Mouse (Mus musculus): ENCODE data around the gene Insl6. TPM values are rescaled to one million over a fixed set of nuclear protein-coding genes. Genes with fewer than 3 reads are reported as not detected.

The Insl6 gene
- total and polyA plus RNA-seq, 3 experiments, result 2.2 to 9.9 TPM; not detected in 1

DNA sequence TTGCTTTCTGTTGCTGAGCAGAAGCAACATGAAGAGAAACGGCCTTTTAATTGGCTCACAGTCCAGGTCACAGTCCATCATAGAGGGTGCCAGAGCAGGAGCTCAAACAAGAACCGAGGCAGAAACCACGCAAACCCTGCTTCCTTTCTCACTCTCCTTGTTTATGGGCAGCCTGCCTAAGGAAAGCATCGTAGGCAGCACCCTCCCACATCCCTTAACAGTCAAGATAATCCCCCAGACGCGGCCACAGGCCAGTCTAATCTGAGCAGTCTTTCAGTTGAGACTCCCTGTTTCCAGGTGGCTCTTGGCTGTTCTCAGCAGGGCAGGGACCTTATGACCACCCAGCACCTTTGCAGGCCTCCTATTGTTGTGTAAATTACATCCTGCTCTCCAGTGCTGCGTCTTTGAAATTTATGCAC, 39.7 kb downstream of the Insl6 start:
- Histone ChIP-seq H3K9ac (ENCODE audit: control insufficient read depth, low read depth, low read length, poor library complexity, severe bottlenecking) (no peak overlapping the region), H3K79me2 (ENCODE audit: control insufficient read depth, insufficient read depth, low read length, poor library complexity) (no peaks in the 10 kb centered on the region), H3K4me3 (ENCODE audit: control insufficient read depth in 1 of 2, insufficient read depth in 1 of 2, low read depth in 2 of 2, low read length in 2 of 2) (no peak overlapping the region), H3K36me3 (ENCODE audit: control insufficient read depth in 1 of 2, insufficient read depth in 2 of 2, low read length in 2 of 2) (peaks cover 0 to 28% of the 10 kb centered on the region in 2 experiments; a peak in 2 of 4 replicates), H3K27me3 (ENCODE audit: control insufficient read depth in 1 of 2, insufficient read depth in 2 of 2, low read length in 2 of 2) (no peaks in the 10 kb centered on the region), H3K27ac (ENCODE audit: control insufficient read depth, low read depth, low read length) (no peak overlapping the region), H3K9me3 (replicated peaks; ENCODE audit: insufficient read depth, low read length) (no peaks in the 10 kb centered on the region), H3K4me1 (ENCODE audit: control insufficient read depth in 1 of 2, insufficient read depth in 2 of 2, low read length in 2 of 2) (no peaks in the 10 kb centered on the region)
- TF ChIP-seq EP300 (IDR thresholded peaks at IDR 0.05; ENCODE audit: low read depth in 1 of 2, low read length in 2 of 2) (0 out of 4 replicates have a peak, but pooled peaks of 1 of the 2 experiments have one; percentile 14), SMC3 (IDR thresholded peaks at IDR 0.05; ENCODE audit: low read depth, low read length) (no peak), TBP (IDR thresholded peaks at IDR 0.05; ENCODE audit: low read depth, low read length) (no peak)
- no peak for DNase-seq (ENCODE audit: low read depth, low spot score)

GRCm38 (mm10) chr19:29278944-29279587, 46.1 kb downstream of the Insl6 start:
- H3K27me3 ChIP-seq (ENCODE audit: control insufficient read depth in 1 of 2, insufficient read depth in 2 of 2, low read length in 2 of 2), result no peaks in the 10 kb centered on the region
- no peaks in the 10 kb centered on the region for H3K9me3 ChIP-seq (replicated peaks; ENCODE audit: insufficient read depth, low read length)
- no peak for DNase-seq (ENCODE audit: low read depth, low spot score)
- TF ChIP-seq UBTF (IDR thresholded peaks at IDR 0.05; ENCODE audit: borderline replicate concordance, insufficient read depth, low read depth, low read length), result no peak
- no peak for TF ChIP-seq ZNF384 (IDR thresholded peaks at IDR 0.05; ENCODE audit: low read depth, low read length)
- no peak for TF ChIP-seq ELF1 (IDR thresholded peaks at IDR 0.05; ENCODE audit: low read depth, low read length)
- TF ChIP-seq POLR2AphosphoS5 (IDR thresholded peaks at IDR 0.05; ENCODE audit: borderline replicate concordance, low read depth, low read length), result no peak
- no peak for TF ChIP-seq GATA1 (IDR thresholded peaks at IDR 0.05; ENCODE audit: low read depth, low read length)
- no peak for TF ChIP-seq USF1 (IDR thresholded peaks at IDR 0.05; ENCODE audit: low read depth, low read length)
- no peak for TF ChIP-seq USF2 (IDR thresholded peaks at IDR 0.05; ENCODE audit: borderline replicate concordance in 1 of 2, insufficient read depth in 1 of 2, low read depth in 1 of 2, low read length in 2 of 2)
- no peak for TF ChIP-seq MYB (IDR thresholded peaks at IDR 0.05; ENCODE audit: low read depth, low read length)
- no peaks in the 10 kb centered on the region for H3K79me2 ChIP-seq (ENCODE audit: control insufficient read depth, insufficient read depth, low read length, poor library complexity)
- H3K4me3 ChIP-seq (ENCODE audit: control insufficient read depth in 1 of 2, insufficient read depth in 1 of 2, low read depth in 2 of 2, low read length in 2 of 2), result no peak overlapping the region
- H3K9ac ChIP-seq (ENCODE audit: control insufficient read depth, low read depth, low read length, poor library complexity, severe bottlenecking), result no peak overlapping the region
- no peak overlapping the region for H3K27ac ChIP-seq (ENCODE audit: control insufficient read depth, low read depth, low read length)
- H3K4me1 ChIP-seq (ENCODE audit: control insufficient read depth in 1 of 2, insufficient read depth in 2 of 2, low read length in 2 of 2), result no peaks in the 10 kb centered on the region
- H3K36me3 ChIP-seq (ENCODE audit: control insufficient read depth in 1 of 2, insufficient read depth in 2 of 2, low read length in 2 of 2), result peaks cover 0 to 31% of the 10 kb centered on the region in 2 experiments; a peak in 2 of 4 replicates

- H3K27ac ChIP-seq (ENCODE audit: control insufficient read depth, low read depth, low read length), result no peak overlapping the region
- no peak for DNase-seq (ENCODE audit: low read depth, low spot score)
- H3K27me3 ChIP-seq (ENCODE audit: control insufficient read depth in 1 of 2, insufficient read depth in 2 of 2, low read length in 2 of 2), result no peaks in the 10 kb centered on the region
- no peaks in the 10 kb centered on the region for H3K79me2 ChIP-seq (ENCODE audit: control insufficient read depth, insufficient read depth, low read length, poor library complexity)
- H3K9ac ChIP-seq (ENCODE audit: control insufficient read depth, low read depth, low read length, poor library complexity, severe bottlenecking), result no peak overlapping the region
- H3K36me3 ChIP-seq (ENCODE audit: control insufficient read depth in 1 of 2, insufficient read depth in 2 of 2, low read length in 2 of 2), result peaks cover 7 to 28% of the 10 kb centered on the region in 2 experiments
- H3K4me3 ChIP-seq (ENCODE audit: control insufficient read depth in 1 of 2, insufficient read depth in 1 of 2, low read depth in 2 of 2, low read length in 2 of 2), result no peak overlapping the region
- H3K4me1 ChIP-seq (ENCODE audit: control insufficient read depth in 1 of 2, insufficient read depth in 2 of 2, low read length in 2 of 2), result peaks cover 5 to 9% of the 10 kb centered on the region in 2 experiments
- H3K9me3 ChIP-seq (replicated peaks; ENCODE audit: insufficient read depth, low read length), result no peaks in the 10 kb centered on the region
- TF ChIP-seq POLR2AphosphoS5 (IDR thresholded peaks at IDR 0.05; ENCODE audit: borderline replicate concordance, low read depth, low read length) (no peak), ZC3H11A (IDR thresholded peaks at IDR 0.05; ENCODE audit: low read depth, low read length) (no peak), BHLHE40 (IDR thresholded peaks at IDR 0.05; ENCODE audit: borderline replicate concordance, low read depth, low read length) (no peak), TCF12 (IDR thresholded peaks at IDR 0.05; ENCODE audit: low read depth, low read length) (no peak), HCFC1 (IDR thresholded peaks at IDR 0.05; ENCODE audit: low read depth, low read length) (no peak), RCOR1 (IDR thresholded peaks at IDR 0.05; ENCODE audit: low read depth, low read length) (peak; percentile 69), SIN3A (IDR thresholded peaks at IDR 0.05; ENCODE audit: low read length) (no peak), MAZ (IDR thresholded peaks at IDR 0.05; ENCODE audit: low read depth, low read length) (no peak), USF2 (IDR thresholded peaks at IDR 0.05; ENCODE audit: borderline replicate concordance in 1 of 2, insufficient read depth in 1 of 2, low read depth in 1 of 2, low read length in 2 of 2) (no peak), POLR2A (IDR thresholded peaks at IDR 0.05; ENCODE audit: control insufficient read depth in 1 of 2, insufficient read depth in 1 of 2, low read depth in 1 of 2, low read length in 2 of 2, poor library complexity in 1 of 2) (no peak), NRF1 (IDR thresholded peaks at IDR 0.05; ENCODE audit: insufficient read depth, low read depth, low read length, poor library complexity, severe bottlenecking) (no peak), CHD1 (IDR thresholded peaks at IDR 0.05; ENCODE audit: low read depth, low read length) (no peak), ZNF384 (IDR thresholded peaks at IDR 0.05; ENCODE audit: low read depth, low read length) (peak; percentile 80), GABPA (IDR thresholded peaks at IDR 0.05; ENCODE audit: low read depth, low read length) (no peak), MXI1 (IDR thresholded peaks at IDR 0.05; ENCODE audit: low read depth, low read length) (no peak), SMC3 (IDR thresholded peaks at IDR 0.05; ENCODE audit: low read depth, low read length) (no peak), JUND (IDR thresholded peaks at IDR 0.05; ENCODE audit: low read depth, low read length) (no peak)
Observed at GRCm38 (mm10) chr19:29276414-29276813, 48.7 kb downstream of the Insl6 start.
